Mouse (Mus musculus): ENCODE data around the gene Bcas2. TPM values are rescaled to one million over a fixed set of nuclear protein-coding genes. Genes with fewer than 3 reads are reported as not detected.

Gene Bcas2
- total RNA-seq (2022): 10 to 100 TPM; 38.5 to 46.0 (median 40.4) TPM

GRCm38 (mm10) chr3:103171505-103172267 is at the start of gene Bcas2:
Gene Bcas2 (plus strand): TSS chr3:103171655.
- DNase-seq (ENCODE audit: low spot score in 2 of 2): peak; percentile 94 to 96

- DNase-seq (ENCODE audit: low spot score in 2 of 2): no peak
Measured at GRCm38 (mm10) chr3:103123636-103124035, 47.8 kb upstream of the Bcas2 start.

DNA sequence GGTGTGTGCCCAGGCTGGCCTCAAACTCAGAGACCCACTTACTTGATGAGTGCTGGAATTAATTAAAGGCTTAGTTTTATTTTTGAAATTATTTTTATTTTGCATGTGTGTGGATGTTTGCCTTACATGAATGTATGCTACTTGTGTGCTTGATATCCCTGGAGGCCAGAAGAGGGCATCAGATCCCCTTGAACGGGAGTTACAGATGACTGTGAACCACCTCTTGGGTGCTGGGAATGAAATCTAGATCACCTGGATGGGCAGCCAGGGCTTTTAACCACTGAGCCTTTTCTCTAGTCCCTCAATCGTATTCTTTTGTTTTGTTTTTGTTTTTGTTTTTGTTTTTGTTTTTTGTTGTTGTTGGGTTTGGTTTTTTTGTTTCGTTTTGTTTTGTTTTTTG is 45.3 kb upstream of the Bcas2 start:
- no peak for DNase-seq (ENCODE audit: low spot score in 2 of 2)

- DNase-seq (ENCODE audit: low spot score in 2 of 2): no peak
Measured at GRCm38 (mm10) chr3:103127177-103127576, 44.3 kb upstream of the Bcas2 start.

DNA sequence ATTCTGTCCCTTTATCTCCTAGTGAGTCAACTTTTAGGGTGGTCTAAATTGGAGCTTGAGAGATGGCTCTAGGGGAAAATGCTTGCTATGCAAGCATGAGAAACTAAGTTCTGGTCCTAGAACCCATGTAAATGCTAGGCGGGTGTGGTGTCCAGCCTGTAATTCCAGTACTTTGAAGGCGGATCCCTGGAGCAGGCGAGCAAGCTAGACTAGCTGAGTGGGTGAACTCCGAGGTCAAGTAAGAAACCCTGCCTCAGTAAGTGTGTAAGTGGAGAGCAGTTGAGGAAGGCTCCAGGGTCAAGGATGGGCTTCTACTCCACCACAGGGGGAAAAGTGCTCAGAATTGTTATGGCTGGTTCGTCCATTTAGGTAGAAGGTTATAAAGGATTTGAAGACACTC is 43.7 kb upstream of the Bcas2 start:
- no peak for DNase-seq (ENCODE audit: low spot score in 2 of 2)

GRCm38 (mm10) chr3:103128251-103128650 is 43.2 kb upstream of the Bcas2 start:
- DNase-seq (ENCODE audit: low spot score in 2 of 2): no peak

DNA sequence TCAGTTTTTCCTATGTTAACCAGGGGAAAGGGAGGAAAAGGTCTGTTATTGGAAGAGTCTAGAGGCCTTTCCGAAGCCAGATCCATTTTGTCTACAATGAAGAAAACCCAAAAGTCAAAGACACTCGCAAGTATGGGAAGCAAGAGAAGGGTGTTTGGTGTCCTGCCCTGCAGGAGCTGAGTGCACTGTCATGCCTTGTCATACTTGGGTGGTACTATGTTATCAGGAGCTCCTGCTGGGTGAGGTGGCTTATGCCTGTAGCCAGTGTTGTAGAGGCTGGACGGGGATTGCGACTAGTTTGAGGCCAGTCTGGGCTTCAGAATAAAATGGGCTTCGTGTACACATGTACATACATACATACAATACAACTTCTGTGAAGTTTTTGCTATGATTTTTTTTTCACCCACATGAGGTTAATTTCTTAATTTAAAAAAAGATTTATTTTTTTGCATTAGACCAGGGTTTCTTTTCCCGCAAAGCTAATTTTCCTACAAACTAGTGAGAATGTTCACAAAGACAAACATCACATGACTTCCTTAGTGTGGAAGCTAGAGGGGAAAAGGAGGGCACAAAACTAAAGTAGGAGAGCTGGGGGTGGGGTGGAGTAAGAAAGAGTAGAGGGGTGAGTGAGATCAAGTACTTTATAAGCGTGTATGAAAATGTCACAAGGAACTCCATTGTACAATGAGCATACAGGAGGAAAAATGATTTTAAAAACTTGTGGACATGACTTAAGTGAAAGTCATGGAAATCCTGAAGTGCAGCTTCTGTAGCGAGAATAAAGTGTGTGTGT is 41.9 kb upstream of the Bcas2 start:
- no peak for DNase-seq (ENCODE audit: low spot score in 2 of 2)

- DNase-seq (ENCODE audit: low spot score in 2 of 2): no peak
Measured at GRCm38 (mm10) chr3:103130236-103130751, 41.2 kb upstream of the Bcas2 start.

- DNase-seq (ENCODE audit: low spot score in 2 of 2): no peak
Measured at GRCm38 (mm10) chr3:103133098-103133497, 38.4 kb upstream of the Bcas2 start.

GRCm38 (mm10) chr3:103136414-103137077 is 34.9 kb upstream of the Bcas2 start:
- no peak for DNase-seq (ENCODE audit: low spot score in 2 of 2)

DNA sequence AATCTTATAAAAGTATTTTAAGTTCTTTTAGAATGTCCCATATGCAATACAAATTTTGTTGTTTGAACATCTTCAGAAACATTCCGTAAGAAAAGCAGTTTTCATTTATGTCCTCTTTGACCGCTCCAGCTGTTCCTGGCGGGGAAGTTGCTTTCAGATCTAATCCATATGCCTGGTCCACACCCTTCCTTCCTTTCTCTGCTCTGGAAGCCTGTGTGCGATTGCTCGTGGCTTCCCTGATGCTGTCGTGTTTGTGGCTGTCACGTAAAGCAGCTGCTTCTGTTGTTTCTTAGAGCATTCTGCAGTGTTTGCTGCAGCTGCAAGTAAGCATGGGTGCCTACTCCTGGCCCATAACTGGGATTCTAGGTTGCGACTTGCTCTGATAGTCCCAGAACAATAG is 32.4 kb upstream of the Bcas2 start:
- no peak for DNase-seq (ENCODE audit: low spot score in 2 of 2)

DNA sequence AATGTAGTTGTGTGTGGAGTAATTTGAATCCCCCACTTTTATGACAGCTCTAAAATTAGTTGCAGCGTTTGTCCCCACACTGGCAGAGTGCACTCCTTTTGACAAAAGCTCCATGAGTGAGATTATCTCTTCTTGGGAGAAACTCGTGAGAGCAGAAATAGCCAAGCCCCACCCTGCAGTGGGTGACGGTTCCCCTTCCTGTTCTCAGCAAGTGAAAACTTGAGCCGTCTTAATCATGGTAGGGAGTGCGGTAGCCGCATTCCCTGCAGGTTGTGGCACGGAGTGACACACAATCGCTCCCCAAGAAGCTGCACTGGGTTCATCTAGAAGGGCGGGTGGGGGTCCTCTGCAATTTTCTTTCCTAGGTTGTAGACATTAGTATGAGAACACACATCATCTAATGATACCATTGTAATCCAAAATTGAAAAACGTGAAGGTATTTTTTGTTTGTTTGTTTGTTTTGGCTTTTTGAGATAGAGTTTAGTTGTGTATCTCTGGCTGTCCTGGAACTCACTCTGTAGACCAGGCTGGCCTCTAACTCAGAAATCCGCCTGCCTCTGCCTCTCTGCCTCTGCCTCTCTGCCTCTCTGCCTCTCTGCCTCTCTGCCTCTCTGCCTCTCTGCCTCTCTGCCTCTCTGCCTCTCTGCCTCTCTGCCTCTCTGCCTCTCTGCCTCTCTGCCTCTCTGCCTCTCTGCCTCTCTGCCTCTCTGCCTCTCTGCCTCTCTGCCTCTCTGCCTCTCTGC is 31.2 kb upstream of the Bcas2 start:
- DNase-seq (ENCODE audit: low spot score in 2 of 2): peak; percentile 7 to 14

- DNase-seq (ENCODE audit: low spot score in 2 of 2): peak; percentile 11 to 17
Measured at GRCm38 (mm10) chr3:103141287-103141686, 30.2 kb upstream of the Bcas2 start.

- DNase-seq (ENCODE audit: low spot score in 2 of 2): no peak
Measured at GRCm38 (mm10) chr3:103142366-103142765, 29.1 kb upstream of the Bcas2 start.

DNA sequence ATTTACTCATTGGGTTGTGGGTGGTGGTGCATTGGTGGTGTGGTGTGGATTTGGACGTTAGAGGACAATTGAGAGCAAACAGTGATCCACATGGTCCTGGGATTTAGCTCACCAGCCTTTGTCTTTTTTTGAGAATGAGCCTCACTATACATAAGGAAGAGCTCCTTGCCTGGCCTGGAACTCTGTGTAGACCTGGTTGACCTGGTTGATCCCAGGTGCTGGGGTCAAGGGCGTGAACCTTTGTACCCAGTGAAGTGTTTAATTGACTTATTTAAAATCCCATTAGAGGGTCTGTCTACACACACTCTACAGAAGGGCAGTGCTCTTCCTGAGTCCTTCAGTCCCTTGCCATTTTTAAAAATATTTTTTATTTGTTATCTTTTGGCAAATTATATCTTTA is 26.1 kb upstream of the Bcas2 start:
- no peak for DNase-seq (ENCODE audit: low spot score in 2 of 2)

- DNase-seq (ENCODE audit: low spot score in 2 of 2): no peak
Measured at GRCm38 (mm10) chr3:103145791-103146190, 25.7 kb upstream of the Bcas2 start.

DNA sequence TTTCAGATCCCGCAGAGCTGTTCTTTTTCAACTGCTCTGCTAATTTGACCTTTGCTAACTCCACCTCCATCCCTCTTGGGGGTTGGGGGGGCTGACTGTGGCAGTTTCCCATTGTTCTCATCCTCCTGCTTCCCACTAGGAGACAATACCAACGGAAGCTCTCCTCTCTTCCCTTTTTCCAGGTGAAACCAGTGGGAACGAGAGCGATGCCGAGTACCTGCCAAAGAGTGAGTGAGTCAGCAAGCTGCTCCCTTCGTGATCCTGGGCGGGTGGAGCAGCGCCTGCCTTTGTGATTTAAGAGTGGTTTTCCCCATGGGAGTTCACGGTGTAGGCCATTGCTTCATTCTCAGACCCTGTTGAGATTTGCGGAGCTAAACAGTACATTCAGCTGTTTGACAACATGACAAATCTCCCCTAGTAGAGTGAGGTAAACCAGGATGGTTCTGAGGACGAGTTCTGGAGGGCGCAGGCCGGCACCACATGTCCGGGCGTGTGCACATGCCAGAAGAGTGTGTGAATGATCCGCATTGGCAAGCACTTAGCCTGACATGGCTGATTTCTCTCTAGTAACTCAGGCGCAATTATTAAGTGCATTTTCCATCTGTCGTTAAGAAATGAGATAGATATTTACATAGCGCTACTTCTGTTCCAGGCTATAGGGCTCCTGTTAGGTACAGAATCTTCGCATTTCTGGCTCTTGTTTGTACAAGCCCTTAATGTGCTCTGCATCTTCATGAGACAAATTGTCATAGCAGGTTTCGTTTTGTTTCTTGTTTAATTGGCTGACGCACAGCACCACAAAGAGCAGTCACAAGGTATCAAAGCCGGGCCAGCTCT is 24.9 kb upstream of the Bcas2 start:
- DNase-seq (ENCODE audit: low spot score in 2 of 2): no peak

- no peak for DNase-seq (ENCODE audit: low spot score in 2 of 2)
Measured at GRCm38 (mm10) chr3:103147775-103148174, 23.7 kb upstream of the Bcas2 start.

GRCm38 (mm10) chr3:103148941-103149340 is 22.5 kb upstream of the Bcas2 start:
- DNase-seq (ENCODE audit: low spot score in 2 of 2): no peak

- no peak for DNase-seq (ENCODE audit: low spot score in 2 of 2)
Measured at GRCm38 (mm10) chr3:103153761-103154160, 17.7 kb upstream of the Bcas2 start.

Data from gastrocnemius, adult 8-10 months (tissue).